Mouse (Mus musculus) right cerebral cortex, postnatal 14 days (tissue): ENCODE results near the gene Atp6v1g2.
A peak's percentile ranks its signal among the peaks of the same experiment; 100 is the strongest.

ENCODE experiments used
- DNase-seq: peaks from one replicate; pipeline ENCODE4 v3.0.0; 2022

Atp6v1g2 gene

GRCm38 (mm10) chr17:35240384-35241304 lies 7.2 kb downstream of the Atp6v1g2 start:
- no peak for DNase-seq

- DNase-seq = peak; percentile 95
Observed at GRCm38 (mm10) chr17:35241305-35242014, 8.0 kb downstream of the Atp6v1g2 start, which contains the start of gene Ddx39b. Gene Ddx39b (plus strand): TSS chr17:35241746.

DNA sequence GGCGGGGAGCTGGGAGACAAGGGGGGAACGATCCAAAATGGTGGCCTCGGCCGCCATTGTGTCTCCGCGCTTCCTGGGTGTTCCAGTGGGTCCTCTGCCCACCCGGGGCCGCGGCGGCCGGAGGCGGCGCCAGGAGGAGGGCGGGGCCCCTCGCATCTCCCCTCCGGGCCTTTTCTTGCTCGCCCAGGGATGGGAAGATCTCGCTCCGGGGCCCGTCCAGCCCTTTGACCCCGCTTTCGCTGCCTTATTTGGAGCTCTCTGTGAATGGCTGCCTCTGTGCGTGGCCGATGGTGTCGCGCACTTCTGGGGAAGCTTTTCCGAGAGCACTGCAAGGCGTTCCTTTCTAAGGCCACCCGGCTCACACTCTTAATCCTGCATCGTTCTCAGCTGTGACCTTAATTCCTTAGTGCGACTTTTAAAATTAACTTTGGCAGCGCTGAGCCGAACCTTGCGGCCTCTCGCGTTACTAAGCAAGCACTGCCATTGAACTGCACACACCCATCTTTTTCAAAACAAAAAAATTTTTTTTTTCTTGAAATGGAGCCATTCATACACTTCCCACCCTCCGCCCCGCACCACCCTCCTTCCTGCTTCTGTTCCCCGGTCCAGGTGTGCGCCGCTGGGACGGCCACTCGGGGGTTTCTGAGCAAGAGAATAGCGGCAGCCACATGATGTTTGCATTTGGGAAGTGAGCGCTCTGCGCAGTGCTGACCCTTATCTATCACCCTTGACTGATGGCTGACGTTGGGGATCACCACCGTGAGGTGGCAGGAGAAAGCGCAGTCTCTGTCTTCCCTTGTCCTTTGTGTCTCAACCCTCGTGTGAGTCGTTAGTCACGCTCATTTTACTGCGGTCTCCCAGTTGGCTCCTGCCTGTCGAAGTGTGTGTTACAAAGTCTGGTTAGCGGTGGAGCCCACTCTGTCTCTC lies 8.8 kb downstream of the Atp6v1g2 start:
- peak; percentile 63 for DNase-seq

GRCm38 (mm10) chr17:35243086-35243485 lies 9.6 kb downstream of the Atp6v1g2 start:
- DNase-seq = peak; percentile 63

- DNase-seq = no peak
Observed at GRCm38 (mm10) chr17:35244999-35245398, 11.5 kb downstream of the Atp6v1g2 start.

DNA sequence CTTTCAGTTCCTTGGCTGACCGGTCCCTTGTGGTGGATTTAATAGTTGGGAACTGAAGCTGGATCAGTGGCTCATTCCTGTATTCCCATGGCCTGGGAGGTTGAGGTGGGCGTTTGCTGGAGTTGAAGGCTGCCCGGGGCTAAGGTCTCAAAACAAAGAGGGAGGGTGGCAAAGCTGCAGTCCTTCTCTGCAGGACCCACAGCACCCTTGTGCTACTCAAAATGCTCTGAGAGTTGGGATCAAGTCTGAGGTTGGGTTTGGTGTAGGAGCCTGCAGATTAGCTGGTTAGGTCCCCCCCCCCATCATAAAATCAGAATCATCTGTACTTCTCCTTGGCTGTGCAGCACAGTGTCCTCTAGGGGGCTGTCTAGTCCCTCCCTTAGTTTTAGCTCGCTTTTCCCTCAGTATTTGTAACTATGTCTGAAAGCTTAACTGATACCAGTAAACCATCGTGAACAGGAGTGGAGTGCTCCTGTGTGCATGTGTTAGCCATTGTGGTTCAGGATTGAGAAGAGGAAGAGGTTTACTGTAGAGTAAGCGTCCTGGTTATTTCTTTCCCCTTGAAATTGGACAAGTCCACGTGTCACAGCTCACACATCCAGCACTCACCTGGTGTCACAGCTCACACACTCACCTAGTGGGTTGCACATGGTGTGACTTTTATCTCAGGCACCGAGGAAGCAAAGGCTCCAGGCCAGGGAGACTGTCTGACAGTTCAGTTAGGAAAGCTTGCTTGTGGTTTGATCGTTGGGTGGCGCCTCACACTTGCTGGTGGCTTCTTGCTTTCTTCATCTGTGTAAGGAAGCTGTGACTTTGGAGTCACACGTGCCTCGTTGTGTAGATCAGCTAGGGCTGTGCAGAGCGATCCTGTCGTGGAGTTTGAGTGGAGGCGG lies 12.5 kb downstream of the Atp6v1g2 start:
- DNase-seq = no peak

DNA sequence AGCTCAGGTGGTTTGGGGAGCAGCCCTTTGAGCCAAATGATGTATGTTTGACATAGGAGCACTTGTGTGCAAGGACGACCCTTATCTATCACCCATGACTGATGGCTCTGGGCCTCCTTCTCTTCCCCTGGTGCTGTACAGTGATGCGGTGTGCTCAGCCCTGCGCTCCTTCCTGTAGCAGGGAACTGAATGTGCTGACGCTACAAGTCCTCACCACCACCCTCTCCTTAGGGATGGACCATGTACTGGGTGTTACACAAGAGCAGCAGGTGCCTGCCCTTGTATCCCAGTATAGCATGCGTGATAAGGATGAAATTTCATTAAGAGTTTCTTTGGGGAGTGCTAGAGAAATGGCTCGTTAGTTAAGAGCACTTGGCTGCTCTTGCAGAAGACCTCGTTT lies 13.7 kb downstream of the Atp6v1g2 start:
- DNase-seq = no peak

GRCm38 (mm10) chr17:35248986-35249385 lies 15.5 kb downstream of the Atp6v1g2 start:
- no peak for DNase-seq

DNA sequence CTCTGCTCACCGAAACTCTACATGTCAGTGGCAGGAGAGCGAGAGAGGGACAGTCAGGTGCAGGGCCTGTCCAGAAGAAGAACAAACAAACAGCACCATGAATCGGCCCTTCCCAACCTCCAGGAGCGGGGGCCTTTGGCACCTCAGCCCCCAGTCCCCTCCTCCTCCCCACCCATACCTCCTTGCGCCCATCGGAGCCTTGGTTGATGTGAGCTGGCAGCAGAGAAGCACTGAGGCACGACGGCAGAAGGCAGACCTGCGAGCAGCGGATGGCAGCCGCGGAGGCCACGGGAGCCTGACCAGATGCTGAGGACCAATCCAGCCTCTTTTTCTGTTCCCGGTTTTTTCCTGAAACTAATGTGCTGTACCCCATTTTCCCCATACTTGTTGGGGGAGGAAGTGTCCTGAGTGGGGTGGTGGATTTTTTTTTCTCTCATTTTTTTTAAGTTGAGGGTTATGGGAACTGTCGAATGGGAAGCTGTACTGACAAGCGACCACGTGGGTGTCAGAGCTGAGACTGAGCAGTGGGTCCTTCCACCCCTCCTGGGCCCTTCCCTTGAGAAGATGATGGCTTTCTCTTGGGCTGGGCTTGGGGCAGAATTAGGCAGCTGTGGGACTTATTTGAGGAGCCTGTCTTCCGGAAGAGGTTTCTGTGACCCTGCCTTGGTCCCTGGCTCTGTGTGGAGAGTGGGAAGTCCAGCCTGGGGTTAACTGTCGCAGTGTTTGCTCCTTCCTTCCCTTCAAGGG lies 16.2 kb downstream of the Atp6v1g2 start:
- DNase-seq = no peak

DNA sequence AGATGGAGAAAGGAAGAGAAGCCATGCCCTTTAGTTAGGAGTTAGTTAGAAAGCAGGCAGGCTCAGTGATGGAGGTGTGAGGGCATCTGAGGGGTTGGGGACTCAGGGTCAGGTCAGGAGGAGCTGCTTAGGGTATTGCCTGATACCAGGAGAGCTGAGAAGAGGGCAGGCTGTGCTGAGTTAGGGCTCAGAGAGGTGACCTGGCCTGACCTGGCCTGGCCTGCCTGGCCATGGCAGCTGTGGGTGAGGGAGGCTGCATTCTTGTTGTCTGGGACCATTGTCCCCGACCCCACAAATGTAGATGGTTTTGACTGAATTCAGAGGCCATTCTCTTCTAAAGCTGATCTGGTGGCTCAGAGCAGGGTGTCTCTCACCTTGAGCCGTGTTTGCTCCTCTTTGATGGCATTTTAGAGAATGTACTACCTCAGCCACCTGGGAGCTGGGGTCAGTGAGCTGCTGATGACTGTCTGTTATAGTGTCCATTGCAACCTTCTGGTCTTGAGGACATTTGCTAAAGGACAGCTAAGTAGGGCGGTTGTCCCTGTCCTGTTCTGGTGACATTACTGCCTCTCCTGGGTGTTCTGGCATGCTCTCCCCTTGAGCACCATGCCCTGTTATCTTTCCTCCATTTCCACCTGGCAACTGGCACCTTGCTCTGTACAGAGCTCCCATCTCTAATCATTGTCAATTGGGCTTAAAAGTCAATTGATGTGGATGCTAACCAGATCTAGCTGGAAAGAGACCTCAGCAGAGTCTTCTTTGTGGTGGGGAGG lies 17.1 kb downstream of the Atp6v1g2 start:
- no peak for DNase-seq

GRCm38 (mm10) chr17:35251162-35251719 lies 17.8 kb downstream of the Atp6v1g2 start:
- DNase-seq = no peak

- DNase-seq = no peak
Observed at GRCm38 (mm10) chr17:35251981-35252380, 18.5 kb downstream of the Atp6v1g2 start.

DNA sequence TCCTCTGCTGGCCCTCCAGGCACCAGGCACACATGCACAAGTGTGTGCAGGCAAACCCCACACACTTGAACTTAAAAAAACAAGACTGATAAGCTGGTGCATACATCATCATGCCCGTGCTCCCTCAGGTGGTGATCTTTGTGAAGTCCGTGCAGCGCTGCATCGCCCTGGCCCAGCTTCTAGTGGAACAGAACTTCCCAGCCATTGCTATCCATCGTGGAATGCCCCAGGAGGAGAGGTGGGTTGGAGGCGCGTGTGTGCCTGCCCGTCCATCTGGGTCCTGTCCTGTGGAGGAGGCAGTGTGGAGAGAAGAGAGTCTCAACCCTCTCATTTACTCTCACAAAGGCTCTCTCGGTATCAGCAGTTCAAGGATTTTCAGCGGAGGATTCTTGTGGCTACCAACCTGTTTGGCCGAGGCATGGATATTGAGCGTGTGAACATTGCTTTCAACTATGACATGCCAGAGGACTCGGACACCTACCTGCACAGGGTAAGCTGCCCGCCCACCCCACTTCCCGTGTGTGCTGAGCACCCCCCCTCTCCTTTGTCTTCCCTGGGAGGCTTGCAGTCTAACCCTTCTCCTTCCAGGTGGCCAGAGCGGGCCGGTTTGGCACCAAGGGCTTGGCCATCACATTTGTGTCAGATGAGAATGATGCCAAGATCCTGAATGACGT lies 19.3 kb downstream of the Atp6v1g2 start:
- DNase-seq = no peak

GRCm38 (mm10) chr17:35253293-35254093 lies 20.0 kb downstream of the Atp6v1g2 start:
- DNase-seq = no peak

- DNase-seq = peak; percentile 59
Observed at GRCm38 (mm10) chr17:35254241-35255098, 21.0 kb downstream of the Atp6v1g2 start.

GRCm38 (mm10) chr17:35255301-35255700 lies 21.8 kb downstream of the Atp6v1g2 start:
- DNase-seq = no peak

DNA sequence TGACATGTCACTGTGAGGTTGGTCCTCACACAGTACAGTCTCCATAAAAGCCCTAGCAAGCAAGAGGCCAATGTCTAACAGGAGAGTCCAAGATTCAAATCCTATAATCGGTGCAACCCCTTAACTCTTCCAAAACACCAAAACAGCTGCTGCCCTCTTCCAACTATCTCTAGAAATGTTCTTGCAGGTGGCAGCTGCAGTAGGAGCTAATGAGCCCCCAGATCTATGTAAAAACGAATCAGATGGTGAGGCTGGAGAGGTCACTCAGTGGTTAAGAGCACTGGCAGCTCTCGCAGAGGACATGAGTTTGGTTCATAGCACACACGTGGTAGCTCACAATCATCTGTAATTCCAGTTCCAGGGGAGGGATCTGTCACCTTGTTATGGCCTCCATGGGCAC lies 22.2 kb downstream of the Atp6v1g2 start:
- DNase-seq = no peak
